Mouse (Mus musculus): ENCODE results near the gene Pimreg. TPM values are rescaled to one million over a fixed set of nuclear protein-coding genes. Genes with fewer than 3 reads are reported as not detected.

Gene Pimreg
- under 1 TPM; 0.64 to 0.70 TPM for total RNA-seq (2021)
- long read RNA-seq, experiment 1: 0 reads
- long read RNA-seq, experiment 2: 0 reads

GRCm38 (mm10) chr11:72041768-72042607 lies at the start of gene Pimreg:
Gene Pimreg (plus strand): TSS chr11:72042032.
- peak; percentile 79 for DNase-seq

DNA sequence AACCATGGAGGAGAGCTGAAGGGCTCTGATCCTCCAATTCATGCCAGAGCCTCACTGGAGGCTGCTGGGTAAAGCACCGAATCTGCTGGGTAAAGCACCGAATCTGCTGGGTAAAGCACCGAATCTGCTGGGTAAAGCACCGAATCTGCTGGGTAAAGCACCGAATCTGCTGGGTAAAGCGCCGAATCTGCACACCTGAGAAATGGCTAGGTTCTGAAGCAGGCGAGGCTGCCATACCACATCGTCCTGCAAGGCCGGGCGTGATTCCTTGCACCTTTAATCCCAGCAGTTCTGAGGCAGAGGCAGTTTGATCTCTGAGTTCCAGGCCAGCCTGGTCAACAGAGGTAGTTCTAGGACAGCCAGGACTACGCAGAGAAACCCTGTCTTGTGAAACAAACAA lies 49.4 kb upstream of the Pimreg start:
- DNase-seq: no peak

DNA sequence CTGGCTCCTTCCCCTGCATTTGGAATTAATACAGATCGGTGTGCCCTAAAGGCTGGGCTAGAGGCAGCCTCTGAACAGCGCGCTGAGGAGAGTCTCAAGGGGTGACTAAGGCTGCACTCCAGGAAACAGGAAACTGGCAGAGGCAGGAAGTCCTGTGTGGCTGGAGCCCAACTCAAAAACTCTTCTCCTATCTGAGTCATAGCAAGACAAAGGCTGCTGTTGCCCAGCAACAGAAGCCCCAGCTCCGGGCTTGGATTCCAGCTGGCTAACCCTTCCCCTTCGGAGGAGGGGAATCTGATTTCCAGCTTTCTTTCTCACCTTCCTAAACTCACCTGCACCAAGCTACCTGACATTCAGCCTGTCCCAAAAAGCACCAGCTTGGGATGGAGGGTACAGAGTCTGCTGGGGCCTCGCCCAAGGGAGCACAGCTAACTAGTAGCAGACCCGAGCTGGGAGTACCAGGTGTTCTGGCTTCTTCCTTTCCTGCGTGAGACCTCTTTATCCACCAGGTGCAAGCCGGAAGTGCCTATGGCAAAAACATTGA lies 45.8 kb upstream of the Pimreg start:
- DNase-seq: peak; percentile 65

DNA sequence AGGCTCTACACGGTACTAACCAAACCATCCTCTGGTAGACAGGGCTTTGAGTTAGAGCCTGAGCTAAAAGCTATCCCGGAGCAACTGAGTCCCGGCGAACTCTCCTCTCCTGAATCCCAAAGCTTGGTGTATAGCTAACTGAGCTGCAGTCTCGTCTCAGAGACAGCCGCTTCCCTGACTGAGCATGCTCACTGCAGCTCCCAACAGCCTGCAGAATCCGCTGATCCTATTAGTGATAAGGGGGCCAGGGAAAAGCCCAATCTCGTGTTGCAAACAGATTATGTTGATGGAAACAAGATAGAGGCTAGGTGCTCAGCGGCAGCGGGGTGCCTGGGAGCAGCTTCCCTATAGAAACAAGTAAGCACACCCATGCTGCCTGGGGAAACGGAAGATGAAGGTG lies 45.0 kb upstream of the Pimreg start:
- no peak for DNase-seq

- no peak for DNase-seq
These were observed 41.6 kb upstream of the Pimreg start for GRCm38 (mm10) chr11:72000194-72000593.

DNA sequence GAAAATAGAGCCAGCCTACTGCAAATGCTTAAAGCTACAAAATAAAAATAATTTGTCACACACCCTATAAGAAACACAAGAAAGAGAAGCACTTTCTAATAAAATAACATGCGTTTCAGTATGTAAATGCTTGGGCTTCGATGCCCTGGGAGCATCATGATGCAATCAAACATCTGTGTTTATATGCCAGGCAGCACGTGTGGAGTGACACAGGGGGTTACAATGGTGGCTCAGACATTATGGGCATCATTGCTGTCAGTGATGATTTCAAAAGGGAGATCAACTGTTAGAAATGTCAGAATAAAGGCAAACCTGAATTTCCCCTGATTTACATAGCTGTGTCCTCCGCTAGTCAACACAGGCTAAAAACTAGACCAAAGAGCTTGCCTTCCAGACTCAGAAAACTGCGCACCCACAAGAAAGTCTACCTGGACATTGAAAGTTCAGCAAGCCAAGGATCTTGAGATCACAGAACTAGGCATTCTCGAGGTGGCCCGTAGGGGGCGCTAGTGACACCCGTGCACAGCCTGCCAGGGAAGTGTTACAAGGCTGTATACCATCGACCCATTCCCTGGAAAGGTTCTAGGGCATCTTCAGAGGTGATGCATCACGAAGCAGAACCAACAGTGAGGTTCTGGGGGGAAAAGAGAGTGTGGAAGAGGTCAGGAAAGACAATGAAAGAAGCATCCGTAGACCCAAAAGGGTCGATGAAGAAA lies 39.5 kb upstream of the Pimreg start:
- no peak for DNase-seq

- no peak for DNase-seq
These were observed 38.7 kb upstream of the Pimreg start for GRCm38 (mm10) chr11:72003171-72003570.

- no peak for DNase-seq
These were observed 36.3 kb upstream of the Pimreg start for GRCm38 (mm10) chr11:72005547-72005946.

- no peak for DNase-seq
These were observed 31.5 kb upstream of the Pimreg start for GRCm38 (mm10) chr11:72010367-72010766.

DNA sequence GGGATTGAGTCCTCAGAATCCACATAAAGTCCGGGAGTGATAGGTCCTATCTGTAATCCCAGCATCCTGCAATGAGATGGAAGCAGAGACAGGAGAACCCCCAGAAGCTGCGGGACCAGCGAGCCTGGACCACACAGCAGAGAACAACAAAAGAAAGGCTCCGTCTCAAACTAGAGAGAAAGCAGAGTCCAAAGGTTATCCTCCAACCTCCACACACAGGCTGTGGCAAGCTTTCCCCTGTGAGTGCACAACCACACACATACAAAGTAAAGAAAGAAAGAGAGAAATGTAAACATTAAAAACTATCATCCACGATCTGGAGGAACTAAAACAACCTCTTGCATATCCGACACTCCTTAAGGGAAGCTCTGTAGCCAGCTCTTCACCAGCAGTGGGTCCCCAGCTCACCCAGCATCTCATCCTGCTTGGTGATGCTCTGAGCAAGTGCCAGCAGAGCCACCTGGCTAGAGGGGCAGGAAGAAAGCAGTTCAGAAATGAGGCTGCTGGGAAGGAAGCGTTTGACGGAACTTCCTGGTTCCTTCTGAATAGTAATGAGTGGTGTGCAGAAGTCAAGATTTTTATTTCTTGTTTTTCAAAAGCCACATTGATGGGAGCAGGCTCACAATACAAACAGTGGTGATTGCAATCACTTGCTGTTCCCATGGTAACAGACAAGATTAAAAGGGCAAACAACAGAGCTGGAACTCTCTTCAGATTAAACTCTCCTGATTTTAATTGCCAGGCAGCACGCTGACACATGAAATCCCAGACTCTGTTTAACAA lies 30.7 kb upstream of the Pimreg start:
- DNase-seq: no peak

DNA sequence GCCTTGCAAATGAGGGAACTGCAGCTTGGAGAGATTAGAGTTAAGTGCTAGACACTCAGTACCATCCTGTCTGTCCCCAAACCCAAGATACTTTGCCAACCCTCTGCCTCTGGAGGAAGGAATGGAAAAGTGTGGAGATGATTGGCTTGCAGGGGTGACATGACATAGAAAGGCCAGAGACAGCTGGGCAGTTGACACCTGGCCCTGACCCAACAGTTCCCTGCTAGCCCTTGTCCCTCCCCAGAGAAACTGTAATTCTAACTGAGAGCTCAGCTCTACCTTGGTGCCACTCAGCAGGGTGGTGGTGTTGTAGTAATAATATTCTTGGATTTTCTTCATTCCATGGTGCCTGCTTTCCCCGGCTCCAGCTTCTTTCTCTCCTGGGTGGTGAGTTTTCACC lies 29.9 kb upstream of the Pimreg start:
- peak; percentile 33 for DNase-seq

DNA sequence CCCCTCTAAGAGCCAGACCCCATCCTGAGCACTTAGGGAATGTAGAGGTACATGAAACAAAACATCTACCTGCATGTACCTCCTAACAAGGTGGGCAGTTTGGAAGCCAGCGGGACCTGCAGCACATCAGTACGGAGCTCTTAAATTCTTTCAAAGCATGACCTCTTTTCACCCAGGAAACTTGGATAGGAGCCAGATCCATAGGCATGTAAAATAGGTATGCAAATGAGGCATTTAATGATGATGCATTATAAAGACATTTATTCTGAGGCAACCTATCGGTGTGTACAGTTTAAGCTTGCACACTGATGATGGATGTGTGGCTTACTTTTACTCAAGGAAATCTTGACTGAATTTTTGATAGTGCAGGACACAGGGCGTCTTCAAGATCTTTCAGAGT lies 27.2 kb upstream of the Pimreg start:
- DNase-seq: no peak

GRCm38 (mm10) chr11:72016518-72017252 lies 25.1 kb upstream of the Pimreg start:
- DNase-seq: no peak

DNA sequence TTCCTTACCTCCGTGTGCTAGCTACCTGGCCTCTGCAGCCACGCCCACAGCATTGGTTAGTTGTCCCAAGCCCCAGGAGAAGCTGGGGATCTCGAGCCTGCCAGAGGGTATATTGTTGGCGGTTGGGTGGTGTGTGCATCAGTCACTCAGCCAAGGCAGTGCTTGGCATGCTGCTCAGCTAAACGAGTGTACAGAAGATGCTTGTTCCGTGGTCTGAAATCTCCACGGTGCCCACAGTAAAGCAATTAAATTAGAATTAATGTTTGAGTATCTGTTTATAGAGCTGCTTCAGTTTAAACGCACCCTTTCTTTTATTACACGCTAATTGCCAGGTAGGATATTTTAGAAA lies 24.6 kb upstream of the Pimreg start:
- DNase-seq: no peak

DNA sequence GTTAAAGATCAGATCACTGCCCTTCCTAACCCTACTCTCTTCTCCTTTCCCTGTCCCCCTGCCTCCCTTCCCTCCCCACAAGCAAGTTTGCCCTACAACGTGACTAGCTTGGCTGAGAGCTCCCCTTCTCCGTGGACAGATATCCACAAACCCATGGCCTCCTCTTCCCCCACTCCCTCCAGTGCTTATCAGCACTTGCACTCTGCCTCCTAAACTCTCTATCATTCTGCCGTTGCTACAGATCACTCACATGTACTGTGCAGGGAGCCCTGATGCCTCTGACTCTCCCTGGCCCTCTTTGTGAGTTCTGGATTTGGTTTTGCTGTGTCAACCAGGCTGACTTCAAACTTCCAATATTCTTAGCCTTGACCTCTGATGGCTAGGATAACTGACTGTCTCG lies 20.8 kb upstream of the Pimreg start:
- no peak for DNase-seq

DNA sequence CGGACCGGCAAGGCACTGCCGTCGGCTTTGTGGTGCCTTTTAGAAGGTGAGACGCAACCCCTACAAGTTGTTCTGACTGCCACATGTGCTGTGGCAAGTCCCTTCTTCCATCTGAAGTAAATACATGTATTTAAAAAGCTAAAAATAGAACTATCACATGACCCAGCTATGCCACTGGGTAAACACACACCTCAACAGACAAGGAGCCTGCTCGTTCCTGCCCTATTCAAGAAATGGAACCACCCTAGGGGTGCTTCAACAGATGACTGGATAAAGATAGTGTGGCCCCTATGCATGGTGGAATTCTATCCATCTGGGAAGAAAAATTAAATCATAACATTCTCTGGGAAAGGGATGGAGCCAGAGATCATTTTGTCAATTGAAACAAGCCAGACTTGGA lies 19.0 kb upstream of the Pimreg start:
- DNase-seq: no peak

DNA sequence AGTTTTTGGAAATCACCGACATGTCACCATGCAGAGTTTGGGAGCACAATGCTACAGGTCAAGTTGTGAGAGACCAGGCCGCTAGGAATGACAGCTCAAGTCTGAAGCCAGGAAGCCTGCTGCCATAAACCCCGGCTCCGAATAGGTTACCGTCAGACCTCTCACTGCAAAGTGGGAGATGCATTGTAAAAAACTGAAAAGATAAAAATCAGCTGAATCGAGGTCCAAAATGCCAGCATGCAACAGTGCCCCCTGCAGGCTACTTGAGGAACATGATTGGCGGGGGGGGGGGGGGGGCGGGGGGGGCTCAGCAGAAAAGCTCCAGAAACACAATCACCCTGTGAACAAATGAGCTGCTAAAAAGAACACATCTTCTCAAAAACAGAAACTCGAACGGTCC lies 18.3 kb upstream of the Pimreg start:
- DNase-seq: no peak

DNA sequence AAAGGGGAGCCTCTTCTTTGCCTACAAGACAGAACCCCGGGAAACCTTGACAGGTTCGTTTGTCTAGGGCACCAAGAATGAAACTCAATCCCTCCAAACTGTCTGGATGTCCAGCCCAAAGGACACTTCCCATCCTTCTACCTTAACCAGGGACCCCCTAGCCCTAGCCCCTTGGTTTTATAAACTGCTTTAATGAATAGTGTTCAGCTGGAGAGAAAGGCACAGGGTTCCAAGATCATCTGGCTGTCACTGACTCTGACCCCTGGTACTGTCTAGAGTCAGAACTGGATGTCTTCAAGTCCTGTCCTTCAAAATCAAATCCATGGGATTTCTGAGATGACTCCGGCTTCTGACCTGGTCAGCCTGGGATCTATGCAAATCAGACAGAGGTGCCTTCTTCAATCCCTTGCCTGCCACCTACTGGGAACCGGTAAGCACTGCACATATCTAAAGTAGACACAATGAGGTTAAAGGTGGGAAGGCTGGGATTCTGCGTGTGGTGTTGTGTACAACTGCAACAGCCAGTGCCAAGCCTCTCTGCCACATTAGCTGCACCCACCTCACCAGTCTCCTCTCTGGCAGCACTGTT lies 17.5 kb upstream of the Pimreg start:
- DNase-seq: peak; percentile 31

- no peak for DNase-seq
These were observed 16.0 kb upstream of the Pimreg start for GRCm38 (mm10) chr11:72025843-72026242.

- no peak for DNase-seq
These were observed 15.3 kb upstream of the Pimreg start for GRCm38 (mm10) chr11:72026516-72026915.

DNA sequence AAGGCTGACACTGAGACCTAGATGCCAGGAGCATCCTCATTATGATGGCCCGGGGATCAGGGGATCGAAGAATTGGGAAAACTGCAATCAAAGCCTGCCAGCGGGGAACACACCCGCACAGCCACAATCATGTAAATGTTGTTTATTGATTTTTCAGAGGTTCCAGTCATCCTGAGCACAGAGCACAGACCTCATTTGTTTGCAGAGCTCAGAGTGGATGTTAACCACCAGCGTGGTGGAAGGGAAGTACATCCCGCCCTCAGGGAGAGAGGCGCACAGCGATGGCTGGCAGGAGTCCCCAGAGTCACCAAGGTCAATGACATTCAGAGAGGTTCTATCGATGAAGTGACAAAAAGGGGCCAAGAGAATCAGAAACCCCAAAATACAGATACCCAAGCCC lies 14.0 kb upstream of the Pimreg start:
- no peak for DNase-seq

All from gastrocnemius, postnatal 25 days (tissue).